Mouse (Mus musculus) gastrocnemius, postnatal 25 days (tissue): ENCODE data around the gene Atf7. TPM values are rescaled to one million over a fixed set of nuclear protein-coding genes. Genes with fewer than 3 reads are reported as not detected.
"Not testable (repeated sequence)": the region's sequence is repeated elsewhere in the genome, so short reads cannot be mapped to it uniquely, and the experiment has no call there.

Source experiments
- DNase-seq: peaks from one replicate; pipeline ENCODE4 v3.0.0; 2022
- long read RNA-seq, 2 experiments: library from polyadenylated mRNA; stranded (forward); transcript quantifications; one replicate each; pipeline ENCODE4 v2.0.0; 2021
- total RNA-seq, 2 experiments: library from RNA; stranded (reverse); gene quantifications; 1 replicate in 1 of 2; 2 replicates in 1 of 2; pipeline ENCODE4 v1.2.3; 2021

Atf7 gene
- 10 to 100 TPM; 41.6 to 51.6 TPM for total RNA-seq
- long read RNA-seq, experiment 1, partial matches to known transcripts, result 0 of 4 reads
- long read RNA-seq, experiment 1, other reads (novel, unspliced or antisense), result 1 of 4 reads
- long read RNA-seq, experiment 2, partial matches to known transcripts, result 0 of 8 reads
- long read RNA-seq, experiment 2, other reads (novel, unspliced or antisense), result 3 of 8 reads

- DNase-seq, result peak; percentile 99
Measured at GRCm38 (mm10) chr15:102624970-102625686, at the start of gene Atf7, which contains the start of gene Gm28047. Atf7 (minus strand) TSS chr15:102625464. Gm28047 (minus strand) TSS chr15:102625067.

GRCm38 (mm10) chr15:102673548-102673947, 48.3 kb upstream of the Atf7 start:
- peak; percentile 65 for DNase-seq

GRCm38 (mm10) chr15:102672215-102673071, 47.2 kb upstream of the Atf7 start, which contains the start of gene Atp5g2:
Atp5g2 (minus strand) TSS chr15:102672352.
- peak; percentile 35 for DNase-seq

- peak; percentile 89 for DNase-seq
Measured at GRCm38 (mm10) chr15:102671721-102672214, 46.5 kb upstream of the Atf7 start.

- peak; percentile 99 for DNase-seq
Measured at GRCm38 (mm10) chr15:102670767-102671575, 45.7 kb upstream of the Atf7 start.

- DNase-seq, result no peak
Measured at GRCm38 (mm10) chr15:102670281-102670680, 45.0 kb upstream of the Atf7 start.

- DNase-seq, result no peak
Measured at GRCm38 (mm10) chr15:102669571-102669970, 44.3 kb upstream of the Atf7 start.

- peak; percentile 42 for DNase-seq
Measured at GRCm38 (mm10) chr15:102665494-102665893, 40.2 kb upstream of the Atf7 start.

GRCm38 (mm10) chr15:102663825-102664224, 38.6 kb upstream of the Atf7 start:
- no peak for DNase-seq

GRCm38 (mm10) chr15:102662601-102663000, 37.3 kb upstream of the Atf7 start:
- DNase-seq, result not testable (repeated sequence)

- DNase-seq, result no peak
Measured at GRCm38 (mm10) chr15:102657926-102658381, 32.7 kb upstream of the Atf7 start.

GRCm38 (mm10) chr15:102656658-102657057, 31.4 kb upstream of the Atf7 start:
- DNase-seq, result no peak

- DNase-seq, result not testable (repeated sequence)
Measured at GRCm38 (mm10) chr15:102651928-102652660, 26.8 kb upstream of the Atf7 start.

GRCm38 (mm10) chr15:102651107-102651506, 25.8 kb upstream of the Atf7 start:
- DNase-seq, result no peak

GRCm38 (mm10) chr15:102635817-102636216, 10.6 kb upstream of the Atf7 start:
- DNase-seq, result no peak

GRCm38 (mm10) chr15:102634684-102635083, 9.4 kb upstream of the Atf7 start:
- no peak for DNase-seq

GRCm38 (mm10) chr15:102625687-102626055, 407 bp upstream of the Atf7 start:
- no peak for DNase-seq

- peak; percentile 8 for DNase-seq
Measured at GRCm38 (mm10) chr15:102624291-102624969, 834 bp downstream of the Atf7 start.

- DNase-seq, result no peak
Measured at GRCm38 (mm10) chr15:102623121-102623520, 2.1 kb downstream of the Atf7 start.

GRCm38 (mm10) chr15:102622536-102622935, 2.7 kb downstream of the Atf7 start:
- no peak for DNase-seq
